Mouse (Mus musculus): ENCODE measurements around the gene Gpr141. TPM values are rescaled to one million over a fixed set of nuclear protein-coding genes. Genes with fewer than 3 reads are reported as not detected.
"Not testable (repeated sequence)": the region's sequence is repeated elsewhere in the genome, so short reads cannot be mapped to it uniquely, and the experiment has no call there.

Gpr141 gene
- polyA plus RNA-seq, 1 experiment from 2014 or later = 6.4 TPM

GRCm38 (mm10) chr13:19793761-19794160, 30.3 kb downstream of the Gpr141 start:
- Histone ChIP-seq H3K4me3 (ENCODE audit: inconsistent target) (no peak overlapping the region), H3K36me3 (ENCODE audit: inconsistent target) (no peaks in the 10 kb centered on the region), H3K27ac (no peak overlapping the region), H3K79me2 (ENCODE audit: inconsistent target) (peaks cover 19% of the 10 kb centered on the region; the same call in 1 of the 2 replicates)
- WGBS (ENCODE audit: missing documents) = 74% methylated on average over 4 of the region's 4 CpGs

- 15% methylated on average over 1 of the region's 1 CpGs for WGBS (ENCODE audit: missing documents)
- not testable (repeated sequence) for H3K36me3 ChIP-seq (ENCODE audit: inconsistent target); H3K4me3 ChIP-seq (ENCODE audit: inconsistent target); H3K27ac ChIP-seq
- H3K79me2 ChIP-seq (ENCODE audit: inconsistent target) = peaks cover 37% of the 10 kb centered on the region; the same call in 1 of the 2 replicates
Measured at GRCm38 (mm10) chr13:19787946-19788345, 36.1 kb downstream of the Gpr141 start.

- H3K79me2 ChIP-seq (ENCODE audit: inconsistent target) = no peaks in the 10 kb centered on the region
- WGBS (ENCODE audit: missing documents) = 69% methylated on average over 1 of the region's 1 CpGs
- H3K4me3 ChIP-seq (ENCODE audit: inconsistent target) = no peak overlapping the region
- no peaks in the 10 kb centered on the region for H3K36me3 ChIP-seq (ENCODE audit: inconsistent target)
- H3K27ac ChIP-seq = no peak overlapping the region
Measured at GRCm38 (mm10) chr13:19770163-19770562, 53.9 kb downstream of the Gpr141 start.

- Histone ChIP-seq H3K36me3 (ENCODE audit: inconsistent target) (no peaks in the 10 kb centered on the region), H3K79me2 (ENCODE audit: inconsistent target) (no peaks in the 10 kb centered on the region), H3K27ac (no peak overlapping the region), H3K4me3 (ENCODE audit: inconsistent target) (no peak overlapping the region)
- 24% methylated on average over 2 of the region's 2 CpGs for WGBS (ENCODE audit: missing documents)
Measured at GRCm38 (mm10) chr13:19767202-19767601, 56.9 kb downstream of the Gpr141 start.

- Histone ChIP-seq H3K36me3 (ENCODE audit: inconsistent target) (no peaks in the 10 kb centered on the region), H3K4me3 (ENCODE audit: inconsistent target) (no peak overlapping the region), H3K27ac (no peak overlapping the region), H3K79me2 (ENCODE audit: inconsistent target) (no peaks in the 10 kb centered on the region)
- WGBS (ENCODE audit: missing documents) = 90% methylated on average over 4 of the region's 4 CpGs
Measured at GRCm38 (mm10) chr13:19764276-19764675, 59.8 kb downstream of the Gpr141 start.

- H3K36me3 ChIP-seq (ENCODE audit: inconsistent target) = no peaks in the 10 kb centered on the region
- 85% methylated on average over 1 of the region's 1 CpGs for whole genome bisulfite sequencing (ENCODE audit: missing documents)
- H3K4me3 ChIP-seq (ENCODE audit: inconsistent target) = no peak overlapping the region
- H3K27ac ChIP-seq = no peak overlapping the region
- no peaks in the 10 kb centered on the region for H3K79me2 ChIP-seq (ENCODE audit: inconsistent target)
Measured at GRCm38 (mm10) chr13:19763211-19763610, 60.8 kb downstream of the Gpr141 start.

GRCm38 (mm10) chr13:19745741-19746140, 78.3 kb downstream of the Gpr141 start:
- Histone ChIP-seq H3K4me3 (ENCODE audit: inconsistent target) (no peak overlapping the region), H3K79me2 (ENCODE audit: inconsistent target) (no peaks in the 10 kb centered on the region), H3K36me3 (ENCODE audit: inconsistent target) (no peaks in the 10 kb centered on the region), H3K27ac (no peak overlapping the region)
- WGBS (ENCODE audit: missing documents) = 66% methylated on average over 2 of the region's 2 CpGs

- no peaks in the 10 kb centered on the region for H3K36me3 ChIP-seq (ENCODE audit: inconsistent target)
- 89% methylated on average over 5 of the region's 5 CpGs for WGBS (ENCODE audit: missing documents)
- no peak overlapping the region for H3K27ac ChIP-seq
- no peaks in the 10 kb centered on the region for H3K79me2 ChIP-seq (ENCODE audit: inconsistent target)
- no peak overlapping the region for H3K4me3 ChIP-seq (ENCODE audit: inconsistent target)
Measured at GRCm38 (mm10) chr13:19744536-19744935, 79.5 kb downstream of the Gpr141 start.

- no peak overlapping the region for H3K4me3 ChIP-seq (ENCODE audit: inconsistent target)
- H3K27ac ChIP-seq = no peak overlapping the region
- no peaks in the 10 kb centered on the region for H3K79me2 ChIP-seq (ENCODE audit: inconsistent target)
- H3K36me3 ChIP-seq (ENCODE audit: inconsistent target) = no peaks in the 10 kb centered on the region
- WGBS (ENCODE audit: missing documents) = 94% methylated on average over 5 of the region's 5 CpGs
Measured at GRCm38 (mm10) chr13:19734597-19734996, 89.5 kb downstream of the Gpr141 start.

- Histone ChIP-seq H3K36me3 (ENCODE audit: inconsistent target) (no peaks in the 10 kb centered on the region), H3K27ac (no peak overlapping the region), H3K79me2 (ENCODE audit: inconsistent target) (no peaks in the 10 kb centered on the region), H3K4me3 (ENCODE audit: inconsistent target) (no peak overlapping the region)
- WGBS (ENCODE audit: missing documents) = 25% methylated on average over 2 of the region's 2 CpGs
Measured at GRCm38 (mm10) chr13:19730826-19731225, 93.2 kb downstream of the Gpr141 start.

- WGBS (ENCODE audit: missing documents) = 3% methylated on average over 5 of the region's 5 CpGs
- Histone ChIP-seq H3K36me3 (ENCODE audit: inconsistent target) (no peaks in the 10 kb centered on the region), H3K79me2 (ENCODE audit: inconsistent target) (no peaks in the 10 kb centered on the region), H3K4me3 (ENCODE audit: inconsistent target) (no peak overlapping the region), H3K27ac (no peak overlapping the region)
Measured at GRCm38 (mm10) chr13:19718954-19719353, 105.1 kb downstream of the Gpr141 start.

- Histone ChIP-seq H3K36me3 (ENCODE audit: inconsistent target) (no peaks in the 10 kb centered on the region), H3K4me3 (ENCODE audit: inconsistent target) (no peak overlapping the region), H3K79me2 (ENCODE audit: inconsistent target) (no peaks in the 10 kb centered on the region), H3K27ac (no peak overlapping the region)
- WGBS (ENCODE audit: missing documents) = 100% methylated on average over 2 of the region's 2 CpGs
Measured at GRCm38 (mm10) chr13:19717201-19717600, 106.9 kb downstream of the Gpr141 start.

- no peak overlapping the region for H3K4me3 ChIP-seq (ENCODE audit: inconsistent target)
- H3K27ac ChIP-seq = no peak overlapping the region
- WGBS (ENCODE audit: missing documents) = 66% methylated on average over 4 of the region's 4 CpGs
- H3K79me2 ChIP-seq (ENCODE audit: inconsistent target) = no peaks in the 10 kb centered on the region
- H3K36me3 ChIP-seq (ENCODE audit: inconsistent target) = no peaks in the 10 kb centered on the region
Measured at GRCm38 (mm10) chr13:19703806-19704205, 120.3 kb downstream of the Gpr141 start.

- no peak overlapping the region for H3K27ac ChIP-seq
- no peaks in the 10 kb centered on the region for H3K36me3 ChIP-seq (ENCODE audit: inconsistent target)
- no peak overlapping the region for H3K4me3 ChIP-seq (ENCODE audit: inconsistent target)
- no peaks in the 10 kb centered on the region for H3K79me2 ChIP-seq (ENCODE audit: inconsistent target)
- 92% methylated on average over 11 of the region's 11 CpGs for WGBS (ENCODE audit: missing documents)
Measured at GRCm38 (mm10) chr13:19701443-19702078, 122.5 kb downstream of the Gpr141 start.

- no peaks in the 10 kb centered on the region for H3K79me2 ChIP-seq (ENCODE audit: inconsistent target)
- WGBS (ENCODE audit: missing documents) = 78% methylated on average over 4 of the region's 4 CpGs
Measured at GRCm38 (mm10) chr13:19700733-19701442, 123.2 kb downstream of the Gpr141 start.

More at GRCm38 (mm10) chr13:19700733-19701442, 123.2 kb downstream of the Gpr141 start:
- H3K27ac ChIP-seq = no peak overlapping the region
- no peaks in the 10 kb centered on the region for H3K36me3 ChIP-seq (ENCODE audit: inconsistent target)
- no peak overlapping the region for H3K4me3 ChIP-seq (ENCODE audit: inconsistent target)

All from macrophage (primary cell).